Mouse (Mus musculus) G1E (cell line): ENCODE results near the gene Hoxc10. TPM values are rescaled to one million over a fixed set of nuclear protein-coding genes. Genes with fewer than 3 reads are reported as not detected.

ENCODE experiments used
- ATAC-seq: 2 replicates; pipeline ENCODE4 v1.8.0; 2016; ENCODE audit warnings: mild to moderate bottlenecking; ENCODE audit not compliant: insufficient number of reproducible peaks, poor library complexity, low FRiP score, severe bottlenecking; ENCODE audit errors: extremely low read depth
- DNase-seq: peaks from one replicate; pipeline ENCODE4 v3.0.0; 2012; ENCODE audit warnings: low spot score
- H3K27me3 ChIP-seq: 2 replicates; pipeline ENCODE4 v1.6.1; 2012; ENCODE audit warnings: mild to moderate bottlenecking, low read length, inconsistent platforms; ENCODE audit not compliant: insufficient read depth
- H3K36me3 ChIP-seq: replicated peaks from 2 replicates; pipeline ENCODE3; 2012; ENCODE audit warnings: mild to moderate bottlenecking, inconsistent platforms
- H3K4me1 ChIP-seq: 2 replicates; pipeline ENCODE4 v1.6.1; 2012; ENCODE audit warnings: low read depth, low read length, inconsistent platforms, mixed read lengths; ENCODE audit not compliant: insufficient read depth
- H3K4me3 ChIP-seq: 2 replicates; pipeline ENCODE4 v1.5.1; 2012; ENCODE audit warnings: low read depth, mild to moderate bottlenecking, inconsistent platforms, low read length, moderate library complexity, mixed read lengths
- H3K9me3 ChIP-seq: replicated peaks from 2 replicates; pipeline ENCODE4 v1.6.1; 2012; ENCODE audit warnings: inconsistent platforms
- CTCF ChIP-seq: IDR thresholded peaks from 2 replicates; pipeline ENCODE4 v1.5.1; 2012; ENCODE audit warnings: low read depth, low read length, inconsistent platforms, mixed read lengths
- GATA1 ChIP-seq: IDR thresholded peaks from 2 replicates; pipeline ENCODE4 v1.6.1; 2012; ENCODE audit warnings: borderline replicate concordance, low read length, inconsistent platforms, mixed read lengths
- GATA2 ChIP-seq: IDR thresholded peaks from 2 replicates; pipeline ENCODE4 v1.6.1; 2012; ENCODE audit warnings: low read depth, low read length, inconsistent platforms, borderline replicate concordance
- POLR2AphosphoS5 ChIP-seq: IDR thresholded peaks from 2 replicates; pipeline ENCODE4 v1.6.1; 2012; ENCODE audit warnings: low read depth, low read length, inconsistent platforms; ENCODE audit not compliant: insufficient replicate concordance
- TAL1 ChIP-seq: conservative IDR thresholded peaks from 2 replicates; pipeline ENCODE4 v1.6.1; 2012; ENCODE audit warnings: low read depth, low read length, inconsistent platforms, mixed read lengths
- polyA plus RNA-seq: library from polyadenylated mRNA; stranded (reverse); fragments of >175 nt; gene quantifications from 2 replicates; pipeline ENCODE4 v1.2.3, GENCODE M21; 2012
- total RNA-seq, 2 experiments: library from RNA; stranded (forward) in 1 of 2; stranded (reverse) in 1 of 2; fragments of 200-1000 nt in 1 of 2; fragments of >200 nt in 1 of 2; fragmentation: Nextera tagmentation in 1 of 2; gene quantifications; 2 replicates each; pipeline ENCODE4 v1.2.3; 2014 to 2017

The Hoxc10 gene
- total RNA-seq (2014; fragmentation: Nextera tagmentation) = 0.60 TPM in 1 of 2 replicates, not detected in the other
- 0.12 and 0.16 TPM in 2 replicates for total RNA-seq (2017)
- 0.08 and 0.16 TPM in 2 replicates for polyA plus RNA-seq

GRCm38 (mm10) chr15:102966776-102967311 is at the start of gene Hoxc10:
Gene Hoxc10 (plus strand): TSS chr15:102966796.
- TF ChIP-seq GATA2 (no peak), CTCF (no peak), TAL1 (no peak), GATA1 (no peak), POLR2AphosphoS5 (no peak)
- H3K9me3 ChIP-seq = no peaks in the 10 kb centered on the region
- peaks cover 45% of the 10 kb centered on the region for H3K4me1 ChIP-seq
- H3K36me3 ChIP-seq = no peaks in the 10 kb centered on the region
- no peak for ATAC-seq
- no peak for DNase-seq
- peak within 1 kb of the TSS; percentile 65; the same call in 1 of the 2 replicates for H3K4me3 ChIP-seq
- H3K27me3 ChIP-seq = peaks cover 90% of the 10 kb centered on the region

- TF ChIP-seq TAL1 (no peak), POLR2AphosphoS5 (no peak), GATA2 (no peak), GATA1 (no peak), CTCF (no peak)
- DNase-seq (no peak), ATAC-seq (no peak)
- Histone ChIP-seq H3K4me1 (no peaks in the 10 kb centered on the region), H3K4me3 (no peak overlapping the region), H3K36me3 (no peaks in the 10 kb centered on the region), H3K9me3 (peaks cover 4% of the 10 kb centered on the region), H3K27me3 (peaks cover 65% of the 10 kb centered on the region)
Observed at GRCm38 (mm10) chr15:102917972-102918572, 48.5 kb upstream of the Hoxc10 start.

DNA sequence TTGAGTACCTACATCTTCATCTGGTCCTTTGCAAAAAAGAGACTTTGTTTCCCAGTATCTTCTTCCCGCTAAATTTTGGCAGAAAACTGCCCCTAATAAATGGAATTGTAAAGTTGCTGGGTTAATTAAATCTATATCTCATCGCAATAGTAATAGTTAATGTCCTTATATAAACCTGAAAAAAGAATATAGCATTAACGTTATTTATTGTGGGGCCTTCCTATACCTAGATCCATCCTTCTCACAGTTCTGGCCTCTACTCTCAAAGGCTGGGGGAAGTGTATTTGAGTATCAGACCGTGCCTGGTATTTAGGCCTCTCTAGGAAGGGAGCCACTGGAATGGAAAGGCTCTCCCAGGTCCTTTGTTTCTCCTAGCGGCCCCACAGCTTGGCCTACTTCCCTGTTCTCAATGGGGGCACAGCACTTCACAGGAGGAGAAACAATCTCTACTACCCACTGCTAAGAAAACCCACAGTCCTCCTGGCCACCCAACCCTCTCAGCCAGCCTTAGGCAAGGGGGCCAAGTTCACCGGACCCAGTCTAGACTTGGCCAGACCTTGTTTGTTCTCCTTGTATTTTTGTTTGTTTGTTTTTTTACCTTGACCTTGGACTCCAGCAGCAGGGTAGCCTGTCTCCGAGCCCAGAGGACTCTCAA is 47.9 kb upstream of the Hoxc10 start:
- Histone ChIP-seq H3K9me3 (peaks cover 4% of the 10 kb centered on the region), H3K4me1 (no peaks in the 10 kb centered on the region), H3K36me3 (no peaks in the 10 kb centered on the region), H3K27me3 (peaks cover 61% of the 10 kb centered on the region), H3K4me3 (no peak overlapping the region)
- DNase-seq (no peak), ATAC-seq (no peak)
- TF ChIP-seq POLR2AphosphoS5 (no peak), TAL1 (no peak), GATA2 (no peak), CTCF (no peak), GATA1 (no peak)

GRCm38 (mm10) chr15:102919336-102920180 is 47.0 kb upstream of the Hoxc10 start:
- no peak for ATAC-seq

GRCm38 (mm10) chr15:102920619-102921018 is 46.0 kb upstream of the Hoxc10 start:
- no peak for TF ChIP-seq POLR2AphosphoS5
- DNase-seq (no peak), ATAC-seq (no peak)
- no peaks in the 10 kb centered on the region for H3K4me1 ChIP-seq
- H3K36me3 ChIP-seq = no peaks in the 10 kb centered on the region
- peaks cover 4% of the 10 kb centered on the region for H3K9me3 ChIP-seq
- peaks cover 60% of the 10 kb centered on the region for H3K27me3 ChIP-seq
- no peak overlapping the region for H3K4me3 ChIP-seq

More at GRCm38 (mm10) chr15:102919336-102920180, 47.0 kb upstream of the Hoxc10 start:
- no peaks in the 10 kb centered on the region for H3K36me3 ChIP-seq
- DNase-seq = no peak
- H3K27me3 ChIP-seq = peaks cover 56% of the 10 kb centered on the region
- no peaks in the 10 kb centered on the region for H3K4me1 ChIP-seq
- TF ChIP-seq CTCF (no peak), GATA1 (no peak), TAL1 (no peak), POLR2AphosphoS5 (no peak), GATA2 (no peak)
- H3K4me3 ChIP-seq = no peak overlapping the region
- H3K9me3 ChIP-seq = peaks cover 4% of the 10 kb centered on the region
